Mouse (Mus musculus) left cerebral cortex, postnatal 14 days (tissue): ENCODE measurements at regions not wholly inside any gene's neighbourhood (a gene's known extent, or its start where the extent isn't known, plus 50 kb on each side); places are given as distances from the start of the nearest gene placed in this dataset.

Experiments
- DNase-seq, 2 experiments: peaks; one replicate each; pipeline ENCODE4 v3.0.0; 2021 to 2022; ENCODE audit warnings: low spot score in 2 of 2, mixed read lengths in 1 of 2
- intact Hi-C: fragments of 180-260 bp; cut with DNase I; formaldehyde crosslinking; loops from one replicate; pipeline ENCODE4 v1.15.1; 2025

GRCm38 (mm10) chrX:57711914-57712313 lies 208.4 kb upstream of the Gpr101 start:
- no peak for DNase-seq
- intact Hi-C loops = no loop called here

GRCm38 (mm10) chrX:57709115-57709877 lies 205.7 kb upstream of the Gpr101 start:
- DNase-seq = no peak
- intact Hi-C loops = no loop called here

- intact Hi-C loops = no loop called here
Observed at GRCm38 (mm10) chrX:57708501-57708900, 204.9 kb upstream of the Gpr101 start.

GRCm38 (mm10) chrX:57707932-57708331 lies 204.4 kb upstream of the Gpr101 start:
- intact Hi-C loops = no loop called here
- no peak for DNase-seq

More at GRCm38 (mm10) chrX:57708501-57708900, 204.9 kb upstream of the Gpr101 start:
- no peak for DNase-seq

DNA sequence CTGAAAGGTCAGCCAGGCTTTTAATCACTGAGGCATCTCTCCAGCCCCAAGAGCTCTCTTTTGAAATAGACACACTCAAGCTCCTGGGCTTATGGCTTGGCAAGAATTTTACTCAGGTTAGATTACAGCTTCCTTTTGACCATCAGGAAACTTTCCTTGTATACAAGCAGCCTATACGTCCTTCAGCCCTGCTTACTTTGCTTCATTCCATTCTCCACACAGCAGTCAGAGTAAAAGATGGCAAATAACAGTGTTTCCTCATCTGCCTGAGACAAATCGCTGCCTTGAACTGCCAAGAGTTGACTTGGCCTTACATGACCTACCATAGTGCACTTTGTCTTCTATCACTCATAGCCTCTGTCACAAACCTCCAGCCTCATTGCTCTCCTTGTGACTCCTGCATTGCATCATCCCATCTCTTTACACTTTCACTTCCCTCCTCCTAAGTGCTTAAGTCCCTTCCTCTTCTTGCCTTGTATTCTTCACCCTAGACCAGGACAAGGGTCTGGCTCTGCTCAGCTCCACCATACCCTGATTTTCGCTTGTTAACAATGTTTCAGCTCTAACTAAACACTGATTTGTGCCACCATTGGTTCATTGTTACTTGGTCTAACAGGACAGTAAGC lies 203.2 kb upstream of the Gpr101 start:
- intact Hi-C loops = no loop called here
- no peak for DNase-seq

DNA sequence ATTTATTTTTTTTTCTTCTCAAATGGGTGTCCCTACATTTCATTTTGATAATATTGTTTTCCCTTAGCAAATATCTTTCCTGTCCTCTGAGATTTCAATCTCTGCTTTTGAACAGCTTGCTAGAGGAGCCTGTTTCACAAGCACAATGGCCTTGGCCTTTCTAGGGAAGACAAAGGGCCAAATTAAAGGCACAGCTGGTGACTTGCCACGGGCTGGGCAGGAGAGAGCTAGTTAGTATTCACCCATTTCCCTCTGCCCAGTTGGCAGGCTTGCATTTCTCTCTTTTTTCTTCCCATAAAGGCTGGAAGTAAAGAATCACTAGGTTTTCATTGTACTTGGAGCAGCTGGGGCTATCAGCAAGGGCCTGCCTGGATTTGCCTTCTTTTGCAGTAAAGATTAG lies 188.9 kb upstream of the Gpr101 start:
- no peak for DNase-seq
- intact Hi-C loops = no loop called here

- no peak for DNase-seq
- intact Hi-C loops = loop anchor here (10.0 kb wide), 1 partner anchor 242 kb away; no protein-coding TSS in a partner anchor
Observed at GRCm38 (mm10) chrX:57676764-57677163, 173.2 kb upstream of the Gpr101 start.

GRCm38 (mm10) chrX:57674955-57675354 lies 171.4 kb upstream of the Gpr101 start:
- intact Hi-C loops = loop anchor here (10.0 kb wide), 1 partner anchor 240 kb away; no protein-coding TSS in a partner anchor
- peak in 1 of 2 experiments; percentile 12 for DNase-seq

DNA sequence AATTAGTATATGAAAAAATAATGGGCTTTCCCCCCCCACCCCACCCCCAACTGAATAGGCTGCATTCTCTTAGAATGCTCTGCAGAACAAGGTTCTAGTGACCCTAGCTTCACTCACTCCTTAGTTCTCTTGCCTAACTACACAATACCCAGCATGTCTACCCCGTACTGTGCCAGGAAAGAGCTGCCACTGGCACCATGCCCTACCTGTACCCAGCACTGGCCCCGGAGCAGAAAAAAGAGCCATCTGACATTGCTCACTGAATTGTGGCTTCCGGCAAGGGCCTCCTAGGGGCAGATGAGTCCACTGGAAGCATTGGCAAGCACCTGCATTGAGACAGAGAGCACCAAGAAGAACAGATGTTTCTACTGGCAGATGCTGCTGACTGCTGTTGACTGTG lies 156.0 kb upstream of the Gpr101 start:
- no peak for DNase-seq
- intact Hi-C loops = no loop called here

GRCm38 (mm10) chrX:57656035-57656434 lies 152.5 kb upstream of the Gpr101 start:
- intact Hi-C loops = no loop called here

DNA sequence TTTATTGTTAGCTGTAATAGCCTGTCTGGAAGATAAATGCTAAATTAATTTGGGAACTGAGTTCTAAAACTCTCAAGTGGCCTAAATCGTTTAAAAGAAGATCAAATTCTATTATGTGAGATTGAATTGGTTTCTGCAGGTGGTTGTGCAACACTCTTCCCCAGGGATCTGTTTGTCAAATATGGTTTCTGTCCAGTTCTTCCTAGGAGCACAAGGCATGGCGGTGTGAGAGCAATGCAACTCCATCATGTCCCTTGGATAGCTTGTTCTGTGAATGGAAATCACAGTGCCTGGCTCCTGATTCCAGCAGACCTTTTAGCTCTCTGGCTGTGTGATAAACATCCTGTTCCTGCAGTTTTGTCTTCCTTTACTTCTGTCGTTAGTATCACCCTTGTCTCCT lies 151.9 kb upstream of the Gpr101 start:
- intact Hi-C loops = no loop called here
- DNase-seq = no peak

More at GRCm38 (mm10) chrX:57656035-57656434, 152.5 kb upstream of the Gpr101 start:
- DNase-seq = peak; percentile 8 to 11
